Mouse (Mus musculus): ENCODE results near the gene Rrn3. TPM values are rescaled to one million over a fixed set of nuclear protein-coding genes. Genes with fewer than 3 reads are reported as not detected.

Gene Rrn3
- total and polyA plus RNA-seq, 3 experiments, result 60.0 to 92.8 TPM; not detected in 1

DNA sequence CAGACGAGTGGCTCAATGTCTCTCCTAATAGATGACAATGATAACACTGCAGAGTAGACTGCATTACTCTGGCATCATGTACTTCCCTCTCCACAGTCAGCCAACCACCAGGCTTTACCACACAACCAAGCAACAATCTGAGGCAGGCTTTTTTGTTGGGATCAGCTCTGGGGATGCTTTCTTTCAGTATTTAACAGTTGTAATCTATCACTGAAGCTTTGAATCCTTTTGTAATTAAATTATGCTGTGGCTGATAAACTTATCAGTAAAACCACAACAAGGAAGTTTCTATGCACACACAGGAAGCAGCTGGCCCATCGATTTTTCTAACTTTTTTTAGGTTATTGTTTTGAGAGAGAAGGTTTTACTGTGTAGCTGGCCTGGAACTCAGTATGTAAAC is 67.8 kb downstream of the Rrn3 start:
- Histone ChIP-seq H3K79me2 (ENCODE audit: control insufficient read depth, insufficient read depth, low read length, poor library complexity) (no peaks in the 10 kb centered on the region), H3K9ac (ENCODE audit: control insufficient read depth, low read depth, low read length, poor library complexity, severe bottlenecking) (no peak overlapping the region), H3K36me3 (ENCODE audit: control insufficient read depth in 1 of 2, insufficient read depth in 2 of 2, low read length in 2 of 2) (peaks cover 0 to 13% of the 10 kb centered on the region in 2 experiments), H3K27me3 (ENCODE audit: control insufficient read depth in 1 of 2, insufficient read depth in 2 of 2, low read length in 2 of 2) (no peaks in the 10 kb centered on the region), H3K27ac (ENCODE audit: control insufficient read depth, low read depth, low read length) (no peak overlapping the region), H3K4me1 (ENCODE audit: control insufficient read depth in 1 of 2, insufficient read depth in 2 of 2, low read length in 2 of 2) (peaks cover 3 to 7% of the 10 kb centered on the region in 2 experiments; a peak in 3 of 4 replicates), H3K9me3 (replicated peaks; ENCODE audit: insufficient read depth, low read length) (no peaks in the 10 kb centered on the region), H3K4me3 (ENCODE audit: control insufficient read depth in 1 of 2, insufficient read depth in 1 of 2, low read depth in 2 of 2, low read length in 2 of 2) (no peak overlapping the region)
- DNase-seq (ENCODE audit: low read depth, low spot score), result peak; percentile 68
- no peak for TF ChIP-seq USF1 (IDR thresholded peaks at IDR 0.05; ENCODE audit: low read depth, low read length)
- TF ChIP-seq UBTF (IDR thresholded peaks at IDR 0.05; ENCODE audit: borderline replicate concordance, insufficient read depth, low read depth, low read length), result no peak
- no peak for TF ChIP-seq MAZ (IDR thresholded peaks at IDR 0.05; ENCODE audit: low read depth, low read length)
- no peak for TF ChIP-seq MYB (IDR thresholded peaks at IDR 0.05; ENCODE audit: low read depth, low read length)
- TF ChIP-seq NELFE (IDR thresholded peaks at IDR 0.05; ENCODE audit: low read depth, low read length), result no peak
- no peak for TF ChIP-seq JUND (IDR thresholded peaks at IDR 0.05; ENCODE audit: low read depth, low read length)
- no peak for TF ChIP-seq ZMIZ1 (IDR thresholded peaks at IDR 0.05; ENCODE audit: low read depth, low read length)
- peak; percentile 90 for TF ChIP-seq TCF12 (IDR thresholded peaks at IDR 0.05; ENCODE audit: low read depth, low read length)
- TF ChIP-seq CTCF (IDR thresholded peaks at IDR 0.05 in 2 of 3, conservative IDR thresholded peaks at IDR 0.05 in 1 of 3; ENCODE audit: control insufficient read depth in 1 of 3, insufficient read depth in 1 of 3, low read depth in 2 of 3, low read length in 3 of 3, poor library complexity in 1 of 3, severe bottlenecking in 1 of 3), result no peak
- peak; percentile 53 for TF ChIP-seq TAL1 (IDR thresholded peaks at IDR 0.05; ENCODE audit: low read length)
- no peak for TF ChIP-seq USF2 (IDR thresholded peaks at IDR 0.05; ENCODE audit: borderline replicate concordance in 1 of 2, insufficient read depth in 1 of 2, low read depth in 1 of 2, low read length in 2 of 2)
- no peak for TF ChIP-seq SMC3 (IDR thresholded peaks at IDR 0.05; ENCODE audit: low read depth, low read length)
- TF ChIP-seq CHD1 (IDR thresholded peaks at IDR 0.05; ENCODE audit: low read depth, low read length), result no peak
- TF ChIP-seq EP300 (IDR thresholded peaks at IDR 0.05; ENCODE audit: low read depth in 1 of 2, low read length in 2 of 2), result peak; percentile 87 to 90
- TF ChIP-seq TBP (IDR thresholded peaks at IDR 0.05; ENCODE audit: low read depth, low read length), result no peak
- TF ChIP-seq MEF2A (IDR thresholded peaks at IDR 0.05; ENCODE audit: extremely low read depth, insufficient replicate concordance, low read depth, low read length, poor library complexity, severe bottlenecking), result no peak
- no peak for TF ChIP-seq HCFC1 (IDR thresholded peaks at IDR 0.05; ENCODE audit: low read depth, low read length)
- no peak for TF ChIP-seq E2F4 (IDR thresholded peaks at IDR 0.05; ENCODE audit: borderline replicate concordance, low read depth, low read length)
- TF ChIP-seq MAX (IDR thresholded peaks at IDR 0.05; ENCODE audit: low read length), result no peak
- TF ChIP-seq SIN3A (IDR thresholded peaks at IDR 0.05; ENCODE audit: low read length), result peak; percentile 91
- no peak for TF ChIP-seq KAT2A (conservative IDR thresholded peaks at IDR 0.05; ENCODE audit: low read depth, low read length)
- no peak for TF ChIP-seq POLR2AphosphoS2 (IDR thresholded peaks at IDR 0.05; ENCODE audit: low read length)
- no peak for TF ChIP-seq ZC3H11A (IDR thresholded peaks at IDR 0.05; ENCODE audit: low read depth, low read length)
- no peak for TF ChIP-seq NRF1 (IDR thresholded peaks at IDR 0.05; ENCODE audit: insufficient read depth, low read depth, low read length, poor library complexity, severe bottlenecking)
- peak; percentile 99 for TF ChIP-seq RCOR1 (IDR thresholded peaks at IDR 0.05; ENCODE audit: low read depth, low read length)
- no peak for TF ChIP-seq MYC (IDR thresholded peaks at IDR 0.05; ENCODE audit: low read depth, low read length)
- TF ChIP-seq POLR2AphosphoS5 (IDR thresholded peaks at IDR 0.05; ENCODE audit: borderline replicate concordance, low read depth, low read length), result no peak
- no peak for TF ChIP-seq CHD2 (IDR thresholded peaks at IDR 0.05; ENCODE audit: low read length)
- TF ChIP-seq POLR2A (IDR thresholded peaks at IDR 0.05; ENCODE audit: control insufficient read depth in 1 of 2, insufficient read depth in 1 of 2, low read depth in 1 of 2, low read length in 2 of 2, poor library complexity in 1 of 2), result no peak
- peak; percentile 96 for TF ChIP-seq ETS1 (IDR thresholded peaks at IDR 0.05; ENCODE audit: low read depth, low read length)
- peak; percentile 52; the same call in 1 of the 2 replicates for TF ChIP-seq BHLHE40 (IDR thresholded peaks at IDR 0.05; ENCODE audit: borderline replicate concordance, low read depth, low read length)
- TF ChIP-seq ZNF384 (IDR thresholded peaks at IDR 0.05; ENCODE audit: low read depth, low read length), result peak; percentile 85
- TF ChIP-seq ELF1 (IDR thresholded peaks at IDR 0.05; ENCODE audit: low read depth, low read length), result peak; percentile 63; the same call in 1 of the 2 replicates
- peak; percentile 96 for TF ChIP-seq GATA1 (IDR thresholded peaks at IDR 0.05; ENCODE audit: low read depth, low read length)
- TF ChIP-seq RAD21 (IDR thresholded peaks at IDR 0.05; ENCODE audit: low read depth, low read length), result no peak
- TF ChIP-seq ZKSCAN1 (IDR thresholded peaks at IDR 0.05; ENCODE audit: low read depth, low read length), result no peak
- no peak; the same call in 1 of the 2 replicates for TF ChIP-seq MXI1 (IDR thresholded peaks at IDR 0.05; ENCODE audit: low read depth, low read length)
- no peak for TF ChIP-seq GABPA (IDR thresholded peaks at IDR 0.05; ENCODE audit: low read depth, low read length)
